Mouse (Mus musculus): ENCODE results near the gene Mvp. TPM values are rescaled to one million over a fixed set of nuclear protein-coding genes. Genes with fewer than 3 reads are reported as not detected.

Mvp gene
- 7.7 and 8.9 TPM in 2 replicates for polyA plus RNA-seq (2015; fragmentation: Nextera tagmentation; extraction: Ambion mirVana)

DNA sequence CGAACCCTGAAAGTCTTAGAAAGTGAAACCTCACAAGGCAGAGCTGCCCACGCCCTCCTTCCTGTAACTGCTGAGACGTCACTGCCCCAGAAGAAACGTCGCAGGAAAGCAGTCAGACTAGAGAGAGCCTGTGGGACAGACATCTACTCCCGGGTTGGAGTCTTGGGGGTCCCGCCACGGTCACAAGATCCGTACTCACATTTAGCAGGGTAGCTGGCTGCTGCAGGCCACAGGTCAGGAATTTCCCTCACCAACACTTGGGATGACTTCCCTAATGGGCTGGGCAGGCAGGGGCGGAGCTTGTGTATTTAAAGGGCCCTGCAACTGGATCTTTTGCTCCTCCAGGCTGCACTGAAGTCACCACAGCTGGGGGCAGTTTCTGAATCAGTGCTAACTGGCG is at the start of gene Mvp:
Gene Mvp, minus strand, starts transcription at position 302 of the 400 bp plus-strand sequence.
- Histone ChIP-seq H3K27ac (ENCODE audit: low read length) (peak within 1 kb of the TSS; percentile 81), H3K4me3 (ENCODE audit: low read depth, low read length) (peak within 1 kb of the TSS; percentile 73), H3K9me3 (replicated peaks; ENCODE audit: control insufficient read depth, low read length) (no peaks in the 10 kb centered on the region), H3K27me3 (ENCODE audit: control insufficient read depth, insufficient read depth, low read depth, low read length) (no peaks in the 10 kb centered on the region), H3K36me3 (ENCODE audit: control insufficient read depth, insufficient read depth) (peaks cover 9% of the 10 kb centered on the region; the same call in 1 of the 2 replicates), H3K9ac (ENCODE audit: low read depth, low read length) (peak within 1 kb of the TSS; percentile 70), H3K4me1 (ENCODE audit: control insufficient read depth, low read depth, low read length) (peaks cover 43% of the 10 kb centered on the region), H3K4me2 (ENCODE audit: low read depth, low read length) (peak within 1 kb of the TSS; percentile 81)
- WGBS (ENCODE audit: insufficient replicate concordance): 16% methylated on average over 11 of the region's 11 CpGs
- no peak for ATAC-seq (ENCODE audit: low read depth)

GRCm38 (mm10) chr7:127055026-127055585 is 40.7 kb upstream of the Mvp start:
- Histone ChIP-seq H3K9me3 (replicated peaks; ENCODE audit: control insufficient read depth, low read length) (no peaks in the 10 kb centered on the region), H3K27ac (ENCODE audit: low read length) (no peak overlapping the region), H3K4me2 (ENCODE audit: low read depth, low read length) (no peak overlapping the region), H3K9ac (ENCODE audit: low read depth, low read length) (no peak overlapping the region), H3K27me3 (ENCODE audit: control insufficient read depth, insufficient read depth, low read depth, low read length) (peaks cover 2% of the 10 kb centered on the region; the same call in 1 of the 2 replicates), H3K4me3 (ENCODE audit: low read depth, low read length) (no peak overlapping the region), H3K36me3 (ENCODE audit: control insufficient read depth, insufficient read depth) (no peaks in the 10 kb centered on the region), H3K4me1 (ENCODE audit: control insufficient read depth, low read depth, low read length) (no peaks in the 10 kb centered on the region)
- no peak for ATAC-seq (ENCODE audit: low read depth)
- 58% methylated on average over 5 of the region's 5 CpGs for WGBS (ENCODE audit: insufficient replicate concordance)

DNA sequence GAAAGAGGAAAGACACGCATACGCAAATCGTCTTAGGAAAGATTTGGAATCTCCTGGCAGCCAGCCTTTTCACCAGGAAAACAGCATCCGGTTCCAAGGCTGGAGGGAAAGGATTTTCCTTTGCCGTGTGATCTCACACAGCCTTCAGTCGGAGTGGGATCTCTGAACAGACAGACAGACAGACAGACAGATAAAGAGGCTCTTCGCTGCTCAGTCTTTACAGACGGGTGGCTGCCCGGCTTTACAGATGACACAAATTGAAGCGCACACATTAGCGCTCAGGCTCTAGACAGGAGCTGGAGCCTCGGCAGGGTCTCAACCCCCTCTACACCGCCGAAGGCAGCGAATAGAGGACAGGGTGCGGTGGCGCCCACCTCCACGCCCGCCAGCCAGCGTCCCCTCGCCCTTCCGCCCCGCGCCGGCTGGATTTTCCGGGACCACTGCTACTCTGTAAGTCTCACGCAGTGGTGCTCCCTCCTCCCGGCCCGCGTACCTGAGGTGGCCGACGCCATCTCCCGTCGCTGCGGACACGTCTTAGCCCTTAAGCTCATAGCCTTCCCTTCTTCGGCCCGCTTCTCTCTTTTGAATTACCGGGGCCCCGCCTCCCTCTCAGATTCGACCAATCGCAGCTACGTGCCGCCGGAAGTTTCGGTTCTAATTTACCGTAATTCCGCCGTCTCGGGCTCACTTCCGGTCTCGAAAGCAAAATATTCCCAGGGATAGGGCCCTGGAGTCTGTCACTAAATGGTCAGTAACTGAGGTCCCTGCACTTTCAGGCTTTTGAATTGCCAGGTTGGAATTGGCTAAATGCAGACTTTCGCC is 27.6 kb upstream of the Mvp start, which contains the start of gene Kif22:
Gene Kif22, minus strand, starts transcription at position 621 of the 822 bp plus-strand sequence.
- peak within 1 kb of the TSS; percentile 95 for H3K4me3 ChIP-seq (ENCODE audit: low read depth, low read length)
- peak within 1 kb of the TSS; percentile 81 for H3K4me2 ChIP-seq (ENCODE audit: low read depth, low read length)
- no peaks in the 10 kb centered on the region for H3K27me3 ChIP-seq (ENCODE audit: control insufficient read depth, insufficient read depth, low read depth, low read length)
- peak within 1 kb of the TSS; percentile 95 for H3K9ac ChIP-seq (ENCODE audit: low read depth, low read length)
- H3K4me1 ChIP-seq (ENCODE audit: control insufficient read depth, low read depth, low read length): peaks cover 20% of the 10 kb centered on the region
- H3K36me3 ChIP-seq (ENCODE audit: control insufficient read depth, insufficient read depth): peaks cover 21% of the 10 kb centered on the region
- WGBS (ENCODE audit: insufficient replicate concordance): under 1% methylated on average over 53 of the region's 53 CpGs
- peak within 1 kb of the TSS; percentile 82 for H3K27ac ChIP-seq (ENCODE audit: low read length)
- peak; percentile 93 for ATAC-seq (ENCODE audit: low read depth)
- no peaks in the 10 kb centered on the region for H3K9me3 ChIP-seq (replicated peaks; ENCODE audit: control insufficient read depth, low read length)

- no peak overlapping the region for H3K4me3 ChIP-seq (ENCODE audit: low read depth, low read length)
- 57% methylated on average over 1 of the region's 1 CpGs for WGBS (ENCODE audit: insufficient replicate concordance)
- ATAC-seq (ENCODE audit: low read depth): no peak
- peaks cover 23% of the 10 kb centered on the region for H3K4me1 ChIP-seq (ENCODE audit: control insufficient read depth, low read depth, low read length)
- H3K4me2 ChIP-seq (ENCODE audit: low read depth, low read length): no peak overlapping the region
- peaks cover 83% of the 10 kb centered on the region for H3K36me3 ChIP-seq (ENCODE audit: control insufficient read depth, insufficient read depth)
- H3K27ac ChIP-seq (ENCODE audit: low read length): no peak overlapping the region
- H3K9me3 ChIP-seq (replicated peaks; ENCODE audit: control insufficient read depth, low read length): no peaks in the 10 kb centered on the region
- no peak overlapping the region for H3K9ac ChIP-seq (ENCODE audit: low read depth, low read length)
- H3K27me3 ChIP-seq (ENCODE audit: control insufficient read depth, insufficient read depth, low read depth, low read length): no peaks in the 10 kb centered on the region
These were observed 16.8 kb upstream of the Mvp start for GRCm38 (mm10) chr7:127031244-127031643.

DNA sequence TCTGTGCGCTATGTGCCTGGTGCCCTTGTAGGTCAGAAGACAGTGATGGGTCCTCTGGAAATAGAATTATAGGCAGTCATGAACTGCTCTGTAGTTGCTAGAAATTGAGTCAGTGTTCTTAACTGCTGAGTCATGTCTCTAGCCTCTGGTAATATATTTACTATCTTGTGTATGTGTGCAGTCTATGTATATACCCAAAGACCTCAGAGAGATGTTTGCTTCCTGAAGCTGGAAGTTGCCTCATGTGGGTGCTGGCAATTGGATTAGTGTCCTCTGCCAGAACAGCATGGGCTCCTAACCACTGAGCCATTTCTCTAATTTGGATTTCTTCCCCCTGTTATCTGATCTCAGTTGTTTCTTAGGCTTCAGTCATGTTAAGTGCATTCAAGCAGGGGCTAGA is 15.8 kb upstream of the Mvp start:
- H3K27ac ChIP-seq (ENCODE audit: low read length): peak overlapping the region; percentile 27
- no peaks in the 10 kb centered on the region for H3K27me3 ChIP-seq (ENCODE audit: control insufficient read depth, insufficient read depth, low read depth, low read length)
- no peak overlapping the region for H3K9ac ChIP-seq (ENCODE audit: low read depth, low read length)
- no peak overlapping the region for H3K4me3 ChIP-seq (ENCODE audit: low read depth, low read length)
- 97% methylated on average over 1 of the region's 1 CpGs for WGBS (ENCODE audit: insufficient replicate concordance)
- ATAC-seq (ENCODE audit: low read depth): no peak
- no peaks in the 10 kb centered on the region for H3K9me3 ChIP-seq (replicated peaks; ENCODE audit: control insufficient read depth, low read length)
- no peak overlapping the region for H3K4me2 ChIP-seq (ENCODE audit: low read depth, low read length)
- peaks cover 26% of the 10 kb centered on the region for H3K4me1 ChIP-seq (ENCODE audit: control insufficient read depth, low read depth, low read length)
- peaks cover 75% of the 10 kb centered on the region for H3K36me3 ChIP-seq (ENCODE audit: control insufficient read depth, insufficient read depth)

DNA sequence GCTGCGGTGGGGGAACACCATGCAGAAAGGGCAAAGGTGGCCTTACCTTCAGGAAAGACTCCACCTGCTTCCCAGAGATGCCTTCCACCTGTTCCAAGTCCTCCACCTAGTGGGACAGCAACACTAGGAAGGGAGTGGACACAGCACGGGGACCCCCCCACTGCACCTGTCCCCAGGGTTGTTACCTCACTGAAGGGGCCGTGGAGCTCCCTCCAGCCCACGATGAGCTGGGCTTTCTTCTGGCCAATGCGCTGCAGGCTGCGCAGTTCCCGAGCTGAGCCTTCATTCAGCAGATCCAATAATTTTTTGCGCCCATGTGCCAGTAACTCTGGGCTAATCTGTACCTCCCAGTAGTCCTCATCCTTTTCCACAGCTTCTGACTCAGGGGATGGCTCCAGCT is 13.5 kb upstream of the Mvp start:
- Histone ChIP-seq H3K4me2 (ENCODE audit: low read depth, low read length) (peak overlapping the region; percentile 97), H3K4me3 (ENCODE audit: low read depth, low read length) (peak overlapping the region; percentile 92), H3K27me3 (ENCODE audit: control insufficient read depth, insufficient read depth, low read depth, low read length) (no peaks in the 10 kb centered on the region), H3K4me1 (ENCODE audit: control insufficient read depth, low read depth, low read length) (peaks cover 49% of the 10 kb centered on the region), H3K9me3 (replicated peaks; ENCODE audit: control insufficient read depth, low read length) (no peaks in the 10 kb centered on the region), H3K9ac (ENCODE audit: low read depth, low read length) (peak overlapping the region; percentile 98), H3K36me3 (ENCODE audit: control insufficient read depth, insufficient read depth) (peaks cover 60% of the 10 kb centered on the region), H3K27ac (ENCODE audit: low read length) (peak overlapping the region; percentile 97)
- 63% methylated on average over 8 of the region's 8 CpGs for WGBS (ENCODE audit: insufficient replicate concordance)
- no peak for ATAC-seq (ENCODE audit: low read depth)

DNA sequence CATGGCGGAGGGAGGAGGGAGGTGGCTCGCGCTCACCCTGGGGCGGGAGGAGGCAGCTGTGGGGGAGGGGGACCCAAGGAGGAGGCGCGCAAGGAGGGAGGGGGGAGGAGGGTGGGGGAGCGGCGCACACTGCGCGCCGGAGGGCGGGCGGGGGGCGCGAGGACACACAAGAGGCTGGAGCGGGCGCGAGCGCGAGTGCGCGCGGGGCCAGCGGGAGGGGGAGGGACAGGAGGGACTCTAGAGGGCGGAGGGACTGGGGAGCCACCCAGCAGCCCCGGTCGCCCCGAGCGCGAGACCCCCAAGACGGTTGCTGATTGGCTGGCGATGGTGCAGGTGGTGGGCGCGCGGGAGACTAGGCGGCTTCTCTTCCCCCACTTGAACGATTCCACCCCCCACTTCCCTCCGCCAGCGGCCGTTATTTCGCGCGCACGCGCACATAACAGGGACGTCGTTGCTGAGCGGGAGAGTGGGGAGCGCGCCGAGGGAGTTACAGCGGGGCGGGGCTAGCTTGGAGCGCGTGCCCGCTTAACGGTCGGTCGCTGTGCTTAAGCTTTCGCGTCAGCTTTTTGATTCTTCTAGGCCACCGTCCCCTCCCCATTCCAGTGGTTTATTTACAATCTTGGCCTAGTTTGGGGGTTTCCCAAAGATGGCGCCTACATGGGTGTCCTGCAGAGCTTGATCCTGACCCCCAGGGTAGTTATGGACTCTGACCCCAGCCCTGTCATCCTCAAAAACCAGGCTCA is 12.7 kb upstream of the Mvp start, which contains the start of gene Maz:
Gene Maz, minus strand, starts transcription at position 54 of the 743 bp plus-strand sequence.
- whole genome bisulfite sequencing (ENCODE audit: insufficient replicate concordance): under 1% methylated on average over 47 of the region's 63 CpGs
- Histone ChIP-seq H3K9me3 (replicated peaks; ENCODE audit: control insufficient read depth, low read length) (no peaks in the 10 kb centered on the region), H3K4me1 (ENCODE audit: control insufficient read depth, low read depth, low read length) (peaks cover 56% of the 10 kb centered on the region), H3K4me3 (ENCODE audit: low read depth, low read length) (peak within 1 kb of the TSS; percentile 92), H3K9ac (ENCODE audit: low read depth, low read length) (peak within 1 kb of the TSS; percentile 98), H3K27me3 (ENCODE audit: control insufficient read depth, insufficient read depth, low read depth, low read length) (no peaks in the 10 kb centered on the region), H3K36me3 (ENCODE audit: control insufficient read depth, insufficient read depth) (peaks cover 60% of the 10 kb centered on the region), H3K4me2 (ENCODE audit: low read depth, low read length) (peak within 1 kb of the TSS; percentile 97), H3K27ac (ENCODE audit: low read length) (peak within 1 kb of the TSS; percentile 97)
- ATAC-seq (ENCODE audit: low read depth): peak; percentile 80

DNA sequence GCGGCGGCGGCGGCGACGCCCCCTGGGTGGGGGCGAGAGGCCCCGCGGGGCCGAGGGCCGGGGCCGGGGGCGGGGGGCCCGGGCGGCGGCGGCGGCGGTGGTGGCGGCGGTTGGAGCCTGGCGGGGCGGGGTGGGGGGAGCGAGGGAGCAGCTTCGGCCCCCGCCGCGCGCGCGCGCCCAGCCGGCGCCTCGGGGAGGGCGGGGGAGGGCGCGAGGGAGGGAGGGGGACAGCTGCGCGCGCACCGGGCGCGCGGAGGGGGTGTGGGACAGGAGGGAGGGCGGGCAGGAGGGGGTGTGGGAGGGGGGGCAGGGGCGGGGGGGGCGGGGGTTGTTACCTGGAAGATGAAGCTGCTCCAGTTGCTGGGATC is 12.2 kb upstream of the Mvp start:
- Histone ChIP-seq H3K27ac (ENCODE audit: low read length) (peak overlapping the region; percentile 97), H3K27me3 (ENCODE audit: control insufficient read depth, insufficient read depth, low read depth, low read length) (no peaks in the 10 kb centered on the region), H3K9ac (ENCODE audit: low read depth, low read length) (peak overlapping the region; percentile 98), H3K36me3 (ENCODE audit: control insufficient read depth, insufficient read depth) (peaks cover 58% of the 10 kb centered on the region), H3K4me1 (ENCODE audit: control insufficient read depth, low read depth, low read length) (peaks cover 61% of the 10 kb centered on the region), H3K4me2 (ENCODE audit: low read depth, low read length) (peak overlapping the region; percentile 97), H3K9me3 (replicated peaks; ENCODE audit: control insufficient read depth, low read length) (no peaks in the 10 kb centered on the region), H3K4me3 (ENCODE audit: low read depth, low read length) (peak overlapping the region; percentile 92)
- ATAC-seq (ENCODE audit: low read depth): peak; percentile 48
- WGBS (ENCODE audit: insufficient replicate concordance): 0% methylated on average over 6 of the region's 48 CpGs

Measured in liver, embryonic 16.5 days (tissue).